Mouse (Mus musculus) midbrain, postnatal 0 days (tissue): ENCODE measurements around the gene Sgcb. TPM values are rescaled to one million over a fixed set of nuclear protein-coding genes. Genes with fewer than 3 reads are reported as not detected.

Experiments
- ATAC-seq: fragments of 200-750 bp; cut with Nextera tagmentation; 2 replicates; pipeline ENCODE4 v1.8.0; 2017; ENCODE audit warnings: moderate number of reproducible peaks, mild to moderate bottlenecking, moderate TSS enrichment, moderate library complexity; ENCODE audit not compliant: low FRiP score
- DNase-seq: peaks from one replicate; pipeline ENCODE4 v3.0.0-alpha.2; 2015; ENCODE audit warnings: low spot score
- H3K27ac ChIP-seq: fragments of 300-500 bp; sonication (generic); 2 replicates; pipeline ENCODE4 v1.5.1; 2014; ENCODE audit warnings: low read depth, mild to moderate bottlenecking, low read length, mixed read lengths
- H3K27me3 ChIP-seq: fragments of 300-500 bp; sonication (generic); 2 replicates; pipeline ENCODE4 v1.6.1; 2014; ENCODE audit warnings: low read length, control low read depth, mixed read lengths; ENCODE audit not compliant: insufficient read depth
- H3K36me3 ChIP-seq: fragments of 300-500 bp; sonication (generic); 2 replicates; pipeline ENCODE4 v1.6.1; 2014; ENCODE audit warnings: low read length, control low read depth, mixed read lengths; ENCODE audit not compliant: insufficient read depth
- H3K4me1 ChIP-seq: fragments of 300-500 bp; sonication (generic); 2 replicates; pipeline ENCODE4 v1.6.1; 2014; ENCODE audit warnings: mild to moderate bottlenecking, control low read depth, antibody characterized with exemption, low read length, mixed read lengths; ENCODE audit not compliant: insufficient read depth
- H3K4me2 ChIP-seq: fragments of 300-500 bp; sonication (generic); 2 replicates; pipeline ENCODE4 v1.6.1; 2014; ENCODE audit warnings: low read depth, mild to moderate bottlenecking, low read length, mixed read lengths; ENCODE audit not compliant: poor library complexity, severe bottlenecking
- H3K4me3 ChIP-seq: fragments of 300-500 bp; sonication (generic); 2 replicates; pipeline ENCODE4 v1.5.1; 2014; ENCODE audit warnings: low read depth, mild to moderate bottlenecking, low read length, moderate library complexity
- H3K9ac ChIP-seq: fragments of 300-500 bp; sonication (generic); replicated peaks from 2 replicates; pipeline ENCODE4 v1.6.1; 2014; ENCODE audit warnings: mild to moderate bottlenecking, low read length, moderate library complexity, mixed read lengths; ENCODE audit not compliant: poor library complexity, severe bottlenecking
- H3K9me3 ChIP-seq: fragments of 300-500 bp; sonication (generic); 2 replicates; pipeline ENCODE4 v1.6.1; 2016; ENCODE audit warnings: low read length, control low read depth
- CTCF ChIP-seq: IDR thresholded peaks from 2 replicates; pipeline ENCODE4 v1.5.1; 2016; ENCODE audit warnings: antibody characterized with exemption, mild to moderate bottlenecking
- WGBS: fragments of 180-500 bp; shearing (Covaris S2); extraction: QIAGEN DNeasy Blood & Tissue Kit; methylation state at CpG from one replicate; pipeline ENCODE4 v1.1.7; 2014; 5-methylcytosine and 5-hydroxymethylcytosine counted together
- polyA plus RNA-seq: library from polyadenylated mRNA; unstranded; fragments of >200 nt; fragmentation: Nextera tagmentation; extraction: Ambion mirVana; gene quantifications from 2 replicates; pipeline ENCODE4 v1.2.1, GENCODE M21; 2015
- total RNA-seq: library from RNA; depleted of rRNA; stranded (reverse); fragments of >200 nt; gene quantifications from 2 replicates; pipeline ENCODE4 v1.2.3, GENCODE M21; 2014

Gene Sgcb
- total and polyA plus RNA-seq, 2 experiments from 2014 or later = 24.7 to 49.7 TPM

DNA sequence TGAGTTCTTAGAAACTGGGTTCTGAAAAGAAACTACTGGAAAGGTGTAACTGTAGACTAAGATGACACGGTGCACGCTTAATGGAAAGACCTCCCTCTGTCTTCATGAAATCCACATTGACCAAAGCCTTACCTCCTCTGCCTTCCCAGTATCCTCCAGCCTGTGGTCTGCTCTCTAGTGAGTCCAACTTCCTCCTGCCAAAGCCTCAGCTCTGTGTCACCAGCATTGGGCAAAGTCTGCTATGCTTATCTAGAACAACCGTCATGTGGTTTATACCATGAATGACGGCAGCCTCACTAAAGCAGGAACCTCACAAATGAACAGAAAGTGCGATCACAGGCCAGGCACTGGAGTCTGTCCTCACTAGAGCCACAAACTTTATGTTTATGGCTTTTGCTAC, 17.4 kb downstream of the Sgcb start:
- Histone ChIP-seq H3K4me2 (no peak overlapping the region), H3K9me3 (no peaks in the 10 kb centered on the region), H3K36me3 (peaks cover 10% of the 10 kb centered on the region), H3K4me3 (no peak overlapping the region), H3K9ac (no peak overlapping the region), H3K27ac (no peak overlapping the region), H3K4me1 (no peaks in the 10 kb centered on the region), H3K27me3 (no peaks in the 10 kb centered on the region)
- WGBS = 87% methylated on average over 5 of the region's 5 CpGs
- DNase-seq (no peak), ATAC-seq (no peak)
- TF ChIP-seq CTCF = no peak

DNA sequence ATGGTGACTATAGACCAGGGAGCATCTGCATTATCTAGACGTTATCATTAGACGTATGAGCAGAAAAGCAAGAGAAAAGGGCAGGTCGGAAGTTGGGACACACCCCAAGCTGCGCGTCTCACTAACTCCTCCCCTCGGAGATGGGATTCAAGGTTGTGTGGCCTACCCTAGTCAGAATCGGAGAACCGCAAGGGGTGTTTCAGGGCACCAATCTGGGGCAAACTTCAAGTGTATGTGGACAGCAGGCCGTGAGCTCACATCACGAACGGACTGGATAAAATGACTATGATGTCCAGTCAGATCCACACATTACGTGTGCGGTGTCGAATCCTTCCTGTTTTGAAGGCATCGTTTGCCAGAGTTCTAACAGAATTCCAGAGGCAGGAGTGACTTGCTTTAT, 19.6 kb downstream of the Sgcb start:
- Histone ChIP-seq H3K4me1 (no peaks in the 10 kb centered on the region), H3K27me3 (no peaks in the 10 kb centered on the region), H3K9ac (no peak overlapping the region), H3K9me3 (no peaks in the 10 kb centered on the region), H3K4me3 (no peak overlapping the region), H3K36me3 (no peaks in the 10 kb centered on the region), H3K4me2 (no peak overlapping the region), H3K27ac (no peak overlapping the region)
- ATAC-seq (no peak), DNase-seq (no peak)
- WGBS = 83% methylated on average over 15 of the region's 15 CpGs
- TF ChIP-seq CTCF = no peak

DNA sequence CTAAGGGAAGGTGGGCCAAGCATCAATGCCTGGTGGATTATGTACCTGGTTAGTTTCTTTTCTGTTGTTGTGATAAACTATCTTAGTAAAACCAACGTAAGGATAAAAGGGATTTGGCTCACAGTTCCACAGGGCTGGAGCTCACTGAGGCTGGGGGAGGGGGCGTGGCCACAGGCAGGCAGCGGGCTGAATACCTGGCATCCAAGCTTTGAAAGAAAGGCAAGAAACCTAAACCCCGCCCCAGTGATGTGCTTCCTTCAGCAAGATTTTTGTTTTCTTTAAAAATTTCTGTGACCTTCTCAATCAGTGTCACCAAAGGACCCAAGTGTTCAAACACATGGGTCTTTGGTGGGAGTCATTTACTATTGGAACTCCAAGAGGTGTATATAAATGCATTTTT, 20.0 kb downstream of the Sgcb start:
- TF ChIP-seq CTCF = no peak
- no peak for ATAC-seq

DNA sequence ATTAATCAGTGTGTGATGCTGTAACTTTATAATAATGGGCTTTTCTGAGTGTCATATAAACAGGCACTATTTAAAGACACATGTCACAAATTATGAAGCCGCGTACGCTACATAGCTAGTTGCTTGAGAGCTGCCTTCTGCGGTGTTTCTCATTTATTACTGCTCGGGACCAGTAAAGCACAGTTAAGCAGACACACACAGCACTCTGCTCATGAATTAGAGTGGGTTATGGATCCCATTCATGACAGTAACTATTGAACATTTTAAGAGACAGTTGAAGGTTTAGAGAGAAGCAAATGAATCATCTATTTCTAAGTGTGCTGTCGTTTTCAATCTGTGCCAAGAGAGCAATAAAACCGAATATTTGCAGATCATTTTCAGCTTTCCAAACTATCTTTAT, 20.7 kb downstream of the Sgcb start:
- 89% methylated on average over 7 of the region's 7 CpGs for WGBS
- H3K27ac ChIP-seq = no peak overlapping the region
- H3K9ac ChIP-seq = no peak overlapping the region
- DNase-seq (no peak), ATAC-seq (no peak)
- no peaks in the 10 kb centered on the region for H3K9me3 ChIP-seq
- H3K4me3 ChIP-seq = no peak overlapping the region
- TF ChIP-seq CTCF = no peak
- no peaks in the 10 kb centered on the region for H3K36me3 ChIP-seq
- no peaks in the 10 kb centered on the region for H3K27me3 ChIP-seq
- H3K4me2 ChIP-seq = no peak overlapping the region
- no peaks in the 10 kb centered on the region for H3K4me1 ChIP-seq

More for the DNA sequence above, 20.0 kb downstream of the Sgcb start:
- Histone ChIP-seq H3K4me3 (no peak overlapping the region), H3K9me3 (no peaks in the 10 kb centered on the region), H3K4me2 (no peak overlapping the region), H3K27ac (no peak overlapping the region), H3K9ac (no peak overlapping the region), H3K4me1 (no peaks in the 10 kb centered on the region), H3K36me3 (no peaks in the 10 kb centered on the region), H3K27me3 (no peaks in the 10 kb centered on the region)
- 64% methylated on average over 4 of the region's 4 CpGs for WGBS
- DNase-seq = no peak

DNA sequence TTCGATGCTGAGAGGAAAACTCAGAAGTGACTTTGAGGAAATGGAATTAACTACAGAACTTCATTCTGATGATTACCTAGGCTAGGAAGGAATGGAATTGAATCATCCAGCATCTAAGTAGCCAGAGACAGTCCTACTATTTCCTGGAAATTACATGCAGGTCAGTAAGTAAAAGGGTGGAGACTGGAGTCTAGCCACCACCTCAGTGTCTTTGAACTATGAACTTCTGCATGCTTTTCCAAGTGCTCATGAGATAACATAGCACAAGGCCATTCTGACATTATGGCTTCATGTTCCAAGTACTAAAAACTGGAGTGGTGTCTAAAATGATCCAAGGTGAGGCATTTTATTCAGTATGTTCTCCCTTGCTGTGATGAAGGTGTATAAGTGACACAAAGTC, 22.1 kb downstream of the Sgcb start:
- Histone ChIP-seq H3K27me3 (no peaks in the 10 kb centered on the region), H3K9me3 (no peaks in the 10 kb centered on the region), H3K9ac (no peak overlapping the region), H3K4me2 (no peak overlapping the region), H3K36me3 (no peaks in the 10 kb centered on the region), H3K4me3 (no peak overlapping the region), H3K4me1 (no peaks in the 10 kb centered on the region), H3K27ac (no peak overlapping the region)
- no peak for TF ChIP-seq CTCF
- ATAC-seq = no peak
- 74% methylated on average over 1 of the region's 1 CpGs for WGBS
- no peak for DNase-seq

DNA sequence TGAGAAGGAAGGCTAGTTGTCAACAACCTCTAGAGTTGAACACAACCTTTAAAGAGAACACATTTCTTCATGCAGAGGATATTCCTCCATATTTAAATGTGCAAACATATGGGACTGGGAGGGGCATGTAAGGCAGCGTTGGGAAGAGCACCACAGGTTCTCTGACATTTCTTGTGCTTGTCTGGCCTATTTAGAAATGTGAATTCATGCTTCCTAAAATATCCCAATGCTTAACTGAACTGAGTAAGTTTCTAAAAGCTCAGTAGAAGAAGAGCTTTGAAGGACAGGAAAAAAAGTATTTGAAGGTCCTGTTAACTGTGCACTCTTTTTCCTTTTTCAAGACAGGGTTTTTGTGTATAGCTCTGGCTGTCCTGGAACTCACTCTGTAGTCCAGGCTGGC, 28.6 kb downstream of the Sgcb start:
- ATAC-seq (no peak), DNase-seq (no peak)
- 79% methylated on average over 1 of the region's 1 CpGs for WGBS
- Histone ChIP-seq H3K4me3 (no peak overlapping the region), H3K4me2 (no peak overlapping the region), H3K4me1 (no peaks in the 10 kb centered on the region), H3K27ac (no peak overlapping the region), H3K9me3 (no peaks in the 10 kb centered on the region), H3K9ac (no peak overlapping the region), H3K27me3 (no peaks in the 10 kb centered on the region), H3K36me3 (no peaks in the 10 kb centered on the region)
- no peak for TF ChIP-seq CTCF

DNA sequence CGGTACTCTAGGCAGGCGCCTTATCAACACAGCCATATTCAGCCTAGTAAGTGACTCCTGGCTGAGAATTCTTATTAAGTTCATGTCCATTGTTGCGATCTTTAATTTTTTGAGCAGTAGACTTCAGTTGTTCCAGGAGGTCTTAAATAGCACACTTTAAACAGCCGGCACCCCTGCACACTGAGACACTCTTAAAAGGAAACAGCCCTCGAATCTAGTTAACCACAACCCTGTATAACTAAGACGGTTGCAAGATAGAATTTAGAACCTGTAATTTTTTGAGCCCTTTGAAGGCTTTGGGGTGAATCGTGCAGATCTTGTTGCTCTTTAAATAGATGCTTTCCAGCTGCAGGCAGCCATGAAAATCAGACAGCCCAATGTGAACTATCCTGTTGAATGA, 32.4 kb downstream of the Sgcb start:
- Histone ChIP-seq H3K9ac (no peak overlapping the region), H3K36me3 (no peaks in the 10 kb centered on the region), H3K27ac (no peak overlapping the region), H3K27me3 (no peaks in the 10 kb centered on the region), H3K9me3 (0 out of 2 replicates have a peak, but pooled peaks cover 5% of the 10 kb centered on the region), H3K4me1 (no peaks in the 10 kb centered on the region), H3K4me3 (no peak overlapping the region), H3K4me2 (no peak overlapping the region)
- DNase-seq (no peak), ATAC-seq (no peak)
- no peak for TF ChIP-seq CTCF
- 61% methylated on average over 7 of the region's 7 CpGs for WGBS
